Mouse (Mus musculus): Measurements from ENCODE around the gene Gm21119. TPM values are rescaled to one million over a fixed set of nuclear protein-coding genes. Genes with fewer than 3 reads are reported as not detected.
"Not testable (repeated sequence)": the region's sequence is repeated elsewhere in the genome, so short reads cannot be mapped to it uniquely, and the experiment has no call there.

Gene Gm21119
- 0.02 TPM in 1 of 2 replicates, not detected in the other for polyA plus RNA-seq (2012)

DNA sequence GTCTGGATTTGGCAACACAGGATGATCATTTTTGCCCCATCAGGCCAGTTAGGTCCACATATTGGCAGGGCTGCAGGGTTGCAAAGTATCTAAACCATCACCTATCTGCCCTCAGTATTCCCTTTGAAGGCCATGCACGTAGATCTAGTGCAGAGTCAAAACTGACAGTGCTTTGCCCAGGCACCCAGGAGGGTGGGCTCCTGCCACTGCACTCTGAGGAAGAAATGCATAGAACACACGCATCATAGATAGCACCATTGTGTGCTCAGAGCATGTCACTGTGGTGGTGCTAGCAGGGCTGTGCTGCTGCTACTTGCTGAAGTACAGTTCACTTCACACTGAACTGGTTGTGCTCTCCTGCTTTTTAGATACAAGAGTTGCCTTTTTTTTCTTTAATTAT lies at the start of gene Gm21119:
TSS of gene Gm21119 (plus strand) at position 301 of the 400 bp plus-strand sequence.
- not testable (repeated sequence) for H3K36me3 ChIP-seq (ENCODE audit: control insufficient read depth); H3K4me3 ChIP-seq (replicated peaks); H3K9me3 ChIP-seq (ENCODE audit: control insufficient read depth, low read length); H3K27me3 ChIP-seq (ENCODE audit: control insufficient read depth); H3K4me1 ChIP-seq (ENCODE audit: control insufficient read depth)

- not testable (repeated sequence) for H3K4me1 ChIP-seq (ENCODE audit: control insufficient read depth); H3K4me3 ChIP-seq (replicated peaks); H3K36me3 ChIP-seq (ENCODE audit: control insufficient read depth); H3K27me3 ChIP-seq (ENCODE audit: control insufficient read depth); H3K9me3 ChIP-seq (ENCODE audit: control insufficient read depth, low read length)
These were observed 48.0 kb upstream of the Gm21119 start for GRCm38 (mm10) chr8:20566753-20567152.

GRCm38 (mm10) chr8:20581081-20581480 lies 33.6 kb upstream of the Gm21119 start:
- not testable (repeated sequence) for H3K4me1 ChIP-seq (ENCODE audit: control insufficient read depth); H3K36me3 ChIP-seq (ENCODE audit: control insufficient read depth); H3K9me3 ChIP-seq (ENCODE audit: control insufficient read depth, low read length); H3K4me3 ChIP-seq (replicated peaks); H3K27me3 ChIP-seq (ENCODE audit: control insufficient read depth)

DNA sequence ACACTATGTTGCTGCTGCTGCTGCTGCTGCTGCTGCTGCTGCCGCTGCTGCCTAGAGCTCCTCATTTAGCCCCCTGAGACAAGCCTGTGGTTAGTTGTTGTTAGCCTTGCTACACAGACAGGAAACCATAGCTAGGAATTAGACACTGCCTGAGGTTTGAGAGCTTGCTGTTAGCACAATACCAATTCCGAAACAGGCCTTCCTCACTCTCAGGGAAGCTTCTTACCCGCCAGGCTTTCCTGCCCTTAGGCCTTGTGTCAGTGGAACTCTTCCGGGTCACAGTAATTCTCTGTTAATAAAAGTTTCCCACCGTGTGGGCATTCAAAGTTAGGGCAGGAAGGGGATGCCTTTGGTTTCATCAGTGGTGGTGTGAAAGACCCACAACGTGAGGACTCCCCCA lies 31.9 kb upstream of the Gm21119 start:
- not testable (repeated sequence) for H3K36me3 ChIP-seq (ENCODE audit: control insufficient read depth)

GRCm38 (mm10) chr8:20588268-20589177 lies 26.2 kb upstream of the Gm21119 start:
- H3K4me3 ChIP-seq (replicated peaks); H3K27me3 ChIP-seq (ENCODE audit: control insufficient read depth); H3K4me1 ChIP-seq (ENCODE audit: control insufficient read depth); H3K36me3 ChIP-seq (ENCODE audit: control insufficient read depth); H3K9me3 ChIP-seq (ENCODE audit: control insufficient read depth, low read length): not testable (repeated sequence)

More for the DNA sequence above, 31.9 kb upstream of the Gm21119 start:
- not testable (repeated sequence) for H3K9me3 ChIP-seq (ENCODE audit: control insufficient read depth, low read length); H3K27me3 ChIP-seq (ENCODE audit: control insufficient read depth); H3K4me3 ChIP-seq (replicated peaks); H3K4me1 ChIP-seq (ENCODE audit: control insufficient read depth)

DNA sequence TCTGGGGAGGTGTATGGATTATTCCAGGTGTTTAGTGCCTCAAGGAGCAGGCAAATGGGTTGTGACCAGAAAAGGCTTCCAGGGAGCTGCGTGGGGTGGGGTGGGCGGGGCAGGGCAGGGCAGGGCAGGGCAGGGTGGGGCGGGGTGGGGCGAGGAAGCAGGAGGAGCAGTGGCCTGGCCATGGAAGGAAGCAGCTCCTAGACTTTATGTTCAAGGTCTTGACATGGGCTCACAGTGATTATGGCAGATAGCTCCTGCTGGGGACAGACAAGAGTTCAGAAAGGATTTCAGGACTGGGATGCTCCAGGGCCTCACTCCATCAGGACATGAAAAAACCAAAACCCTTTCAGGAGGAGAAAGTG lies 25.6 kb upstream of the Gm21119 start:
- H3K4me3 ChIP-seq (replicated peaks); H3K9me3 ChIP-seq (ENCODE audit: control insufficient read depth, low read length); H3K36me3 ChIP-seq (ENCODE audit: control insufficient read depth); H3K4me1 ChIP-seq (ENCODE audit: control insufficient read depth); H3K27me3 ChIP-seq (ENCODE audit: control insufficient read depth): not testable (repeated sequence)

DNA sequence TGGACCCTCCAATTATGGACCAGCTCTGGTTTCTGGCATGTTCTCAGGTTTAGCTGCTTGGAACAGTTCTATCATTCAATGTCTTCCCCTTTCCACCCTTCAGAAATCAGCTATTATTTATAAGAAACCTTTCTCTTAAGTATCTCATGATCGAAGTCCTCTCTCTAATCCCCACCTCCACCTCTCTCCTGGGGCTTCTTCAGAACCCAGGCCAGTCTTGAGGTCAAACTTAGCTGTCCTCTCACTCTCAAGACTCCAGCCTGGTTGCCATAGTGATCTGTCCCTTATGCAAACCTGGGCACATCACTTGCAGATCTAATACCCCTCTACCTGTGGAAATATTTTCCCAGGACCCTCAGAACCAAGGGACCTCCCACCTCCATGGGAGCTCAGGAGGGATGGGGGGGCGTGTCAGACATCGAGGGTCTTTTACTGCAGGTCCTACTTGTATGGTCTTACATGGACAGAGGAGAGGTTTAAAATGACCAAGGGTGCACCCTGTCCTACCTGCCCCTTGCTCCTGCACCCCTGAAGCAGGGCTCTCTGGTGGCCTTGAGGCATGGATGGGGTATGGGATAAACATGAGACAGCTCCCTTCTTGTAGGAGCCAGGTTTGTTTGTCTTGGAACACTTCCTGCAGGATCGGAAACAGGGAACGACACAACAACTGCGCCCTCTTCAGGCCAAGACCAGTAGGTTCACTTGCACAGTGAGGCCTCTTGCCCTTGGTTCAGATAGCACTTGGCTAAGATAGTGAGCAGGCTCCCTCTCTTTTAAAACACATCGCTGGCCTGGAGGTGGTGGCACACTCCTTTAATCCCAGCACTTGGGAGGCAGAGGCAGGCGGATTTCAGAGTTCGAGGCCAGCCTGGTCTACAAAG lies 24.4 kb upstream of the Gm21119 start:
- not testable (repeated sequence) for H3K4me3 ChIP-seq (replicated peaks); H3K4me1 ChIP-seq (ENCODE audit: control insufficient read depth); H3K27me3 ChIP-seq (ENCODE audit: control insufficient read depth); H3K36me3 ChIP-seq (ENCODE audit: control insufficient read depth); H3K9me3 ChIP-seq (ENCODE audit: control insufficient read depth, low read length)

- H3K27me3 ChIP-seq (ENCODE audit: control insufficient read depth); H3K9me3 ChIP-seq (ENCODE audit: control insufficient read depth, low read length); H3K4me1 ChIP-seq (ENCODE audit: control insufficient read depth); H3K36me3 ChIP-seq (ENCODE audit: control insufficient read depth); H3K4me3 ChIP-seq (replicated peaks): not testable (repeated sequence)
These were observed 23.7 kb upstream of the Gm21119 start for GRCm38 (mm10) chr8:20591002-20591401.

- H3K4me3 ChIP-seq (replicated peaks); H3K27me3 ChIP-seq (ENCODE audit: control insufficient read depth); H3K9me3 ChIP-seq (ENCODE audit: control insufficient read depth, low read length); H3K36me3 ChIP-seq (ENCODE audit: control insufficient read depth); H3K4me1 ChIP-seq (ENCODE audit: control insufficient read depth): not testable (repeated sequence)
These were observed 21.9 kb upstream of the Gm21119 start for GRCm38 (mm10) chr8:20592732-20593272.

DNA sequence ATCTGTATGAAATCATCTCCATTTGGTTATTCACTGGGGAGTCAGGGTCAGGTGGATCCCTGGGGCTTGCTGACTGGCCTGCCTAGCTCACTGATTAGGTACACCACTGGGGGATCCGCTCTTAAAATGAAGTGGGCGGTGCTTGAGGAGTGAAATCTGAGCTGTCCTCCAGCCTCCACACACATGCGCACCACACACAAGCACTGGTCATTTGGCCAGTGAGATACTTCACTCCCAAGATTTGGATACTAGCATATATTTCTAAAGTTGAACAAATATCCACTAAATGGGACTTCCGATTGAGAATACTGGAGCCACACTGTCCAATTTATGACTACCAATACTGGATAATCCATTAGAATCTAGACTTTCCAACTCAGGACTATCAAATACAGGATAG lies 20.9 kb upstream of the Gm21119 start:
- H3K4me1 ChIP-seq (ENCODE audit: control insufficient read depth); H3K27me3 ChIP-seq (ENCODE audit: control insufficient read depth); H3K36me3 ChIP-seq (ENCODE audit: control insufficient read depth); H3K9me3 ChIP-seq (ENCODE audit: control insufficient read depth, low read length); H3K4me3 ChIP-seq (replicated peaks): not testable (repeated sequence)

DNA sequence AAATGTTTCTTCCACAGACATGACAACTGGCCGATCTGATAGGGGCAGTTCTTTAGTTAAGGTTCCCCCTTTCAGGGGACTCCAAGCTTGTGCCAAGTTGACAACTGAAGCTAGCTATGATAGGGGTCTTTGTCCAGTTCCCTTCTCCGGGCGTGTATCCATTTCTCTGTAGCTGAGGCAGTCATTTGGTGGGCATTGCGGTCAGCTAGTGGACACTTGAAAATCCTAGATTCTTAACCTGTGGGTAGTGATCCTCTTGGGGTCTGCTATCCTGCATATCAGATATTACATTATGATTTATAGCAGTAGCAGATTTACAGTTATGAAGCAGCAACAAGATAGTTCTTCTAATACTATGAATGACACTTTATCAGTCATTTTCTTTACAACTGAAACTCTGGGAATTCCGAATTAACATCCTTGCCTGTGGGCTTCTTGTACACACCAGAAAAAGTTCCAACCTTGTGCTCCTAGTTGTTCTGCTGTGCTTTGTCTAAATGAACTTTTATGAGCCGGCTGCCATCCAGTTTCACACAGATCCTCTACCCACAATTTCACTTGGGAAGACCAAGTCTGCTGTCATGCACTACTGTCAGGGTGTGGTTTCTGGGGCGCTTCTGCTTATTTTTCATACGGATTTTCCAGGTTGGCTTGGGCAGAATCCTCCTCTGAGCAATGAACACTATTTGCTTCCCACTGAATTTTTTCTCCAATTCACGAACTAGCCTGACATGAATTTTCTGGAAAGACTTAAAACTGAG lies 18.5 kb upstream of the Gm21119 start:
- not testable (repeated sequence) for H3K4me1 ChIP-seq (ENCODE audit: control insufficient read depth); H3K36me3 ChIP-seq (ENCODE audit: control insufficient read depth); H3K4me3 ChIP-seq (replicated peaks); H3K9me3 ChIP-seq (ENCODE audit: control insufficient read depth, low read length); H3K27me3 ChIP-seq (ENCODE audit: control insufficient read depth)

DNA sequence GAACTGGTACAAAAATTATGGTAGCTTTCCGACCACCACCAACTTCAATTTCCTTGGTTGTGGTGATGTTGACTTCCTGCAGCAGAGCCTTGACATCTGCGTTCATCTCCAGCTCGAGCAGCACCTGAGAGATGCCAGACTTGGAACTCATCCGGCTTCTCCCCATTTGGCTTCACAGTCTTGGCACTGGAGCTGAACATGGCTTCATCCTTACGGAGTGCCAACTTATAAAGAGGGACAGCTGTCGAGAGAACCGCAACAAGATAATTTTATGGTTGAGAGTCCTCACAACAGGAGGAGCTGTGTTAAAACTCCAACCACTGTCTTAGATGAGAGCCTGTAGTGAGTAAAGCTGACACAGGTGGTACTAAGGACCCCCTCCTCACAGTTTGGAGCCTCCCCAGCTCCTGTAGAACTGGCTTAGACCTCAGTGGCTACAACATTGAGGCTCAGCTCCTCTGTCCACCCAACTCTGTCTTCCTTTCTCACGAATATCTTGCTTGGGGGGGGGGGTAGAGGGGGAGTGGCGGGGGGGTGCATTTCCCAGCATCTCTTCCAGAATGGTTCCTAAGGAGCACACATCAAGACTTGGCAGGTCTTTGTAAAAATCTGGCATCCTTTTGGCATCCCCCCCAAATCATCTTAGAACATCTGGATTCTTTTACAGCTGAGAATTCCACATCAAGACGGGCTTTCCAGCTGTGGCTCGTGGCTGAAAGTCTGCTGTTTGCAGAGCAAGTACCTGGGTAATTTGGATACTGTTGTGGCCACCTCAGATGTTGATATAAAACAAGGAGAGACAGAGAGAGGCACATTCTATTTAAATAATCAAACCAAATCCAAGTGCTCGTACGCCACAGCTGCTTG lies 17.6 kb upstream of the Gm21119 start:
- H3K36me3 ChIP-seq (ENCODE audit: control insufficient read depth); H3K9me3 ChIP-seq (ENCODE audit: control insufficient read depth, low read length); H3K4me3 ChIP-seq (replicated peaks); H3K4me1 ChIP-seq (ENCODE audit: control insufficient read depth); H3K27me3 ChIP-seq (ENCODE audit: control insufficient read depth): not testable (repeated sequence)

All from erythroblast, embryonic 14.5 days (primary cell).